Mouse (Mus musculus): Measurements from ENCODE around the gene Prickle2.

DNA sequence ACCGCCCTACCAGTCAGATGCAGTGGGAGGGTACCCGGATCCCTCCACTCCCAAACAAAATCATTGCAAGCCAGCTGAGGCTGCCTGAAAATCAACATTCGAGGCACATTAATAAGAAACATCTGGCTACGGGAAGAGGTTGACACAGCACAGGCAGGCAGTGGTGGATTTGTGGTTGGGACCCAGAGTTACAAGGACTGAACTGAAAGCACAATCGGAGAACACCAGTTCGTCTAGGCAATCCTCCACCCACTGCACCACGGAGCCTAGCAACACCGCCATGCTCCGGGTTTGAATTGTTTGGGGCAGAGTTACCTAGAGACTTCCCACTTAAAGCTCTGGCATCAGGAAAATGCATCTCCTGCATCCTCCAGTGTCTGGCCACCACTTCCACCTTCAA is 1.1 kb downstream of the Prickle2 start:
- TF ChIP-seq CTCF (IDR thresholded peaks at IDR 0.05; ENCODE audit: low read depth, low read length) (no peak), TAL1 (conservative IDR thresholded peaks at IDR 0.05; ENCODE audit: low read depth, low read length) (no peak), POLR2AphosphoS5 (IDR thresholded peaks at IDR 0.05; ENCODE audit: insufficient replicate concordance, low read depth, low read length) (no peak), GATA1 (IDR thresholded peaks at IDR 0.05; ENCODE audit: borderline replicate concordance, low read length) (no peak)

Measured in G1E (cell line).